Mouse (Mus musculus): ENCODE measurements around the gene Slc27a4.

GRCm38 (mm10) chr2:29826926-29827708, 24.7 kb downstream of the Slc27a4 start:
- TF ChIP-seq CTCF (conservative IDR thresholded peaks at IDR 0.05; ENCODE audit: insufficient read depth, insufficient read length, low read depth, low read length) (no peak), POLR2A (IDR thresholded peaks at IDR 0.05; ENCODE audit: low read depth, low read length) (no peak)

Data from kidney, adult 2 months (tissue).